Mouse (Mus musculus) cerebellum, adult 11 months (tissue): ENCODE results near the gene Gm7173.
A peak's percentile ranks its signal among the peaks of the same experiment; 100 is the strongest.

Source experiments
- DNase-seq: peaks from one replicate; pipeline ENCODE4 v3.0.0; 2022

The Gm7173 gene

DNA sequence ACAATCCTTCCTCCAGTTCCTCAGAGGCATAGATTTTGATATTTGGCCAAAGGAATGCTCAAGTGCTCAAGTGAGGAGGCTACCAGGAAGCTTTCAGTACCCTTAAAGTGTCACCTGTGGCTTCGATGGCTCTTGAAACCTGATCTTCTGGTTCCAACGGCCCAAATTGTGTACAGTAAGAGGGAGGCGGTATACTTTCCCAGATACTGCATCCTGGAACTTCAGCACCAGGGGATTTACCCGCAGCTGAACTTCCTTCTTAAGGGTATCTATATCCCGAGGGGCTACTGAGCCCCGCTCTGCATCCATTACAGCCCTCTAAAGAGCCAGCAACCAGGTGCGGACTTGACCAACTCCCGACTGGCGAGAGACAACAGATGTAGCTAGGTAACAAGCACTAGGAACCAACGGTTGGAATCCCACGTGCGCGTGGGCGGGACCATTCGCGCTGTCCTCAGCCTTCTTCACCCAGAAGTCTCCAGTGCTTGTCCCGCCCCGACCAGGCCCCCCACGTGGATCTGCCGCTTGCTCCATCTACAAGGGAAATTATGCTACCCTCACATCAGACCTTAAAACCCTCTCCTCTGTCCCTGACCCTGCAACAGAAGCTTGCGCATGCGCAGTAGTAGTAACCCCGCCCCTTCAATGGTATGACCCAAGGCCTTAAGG, at the start of gene Gm7173:
TSS of gene Gm7173 (minus strand) at position 309 of the 669 bp plus-strand sequence.
- DNase-seq: peak; percentile 7

DNA sequence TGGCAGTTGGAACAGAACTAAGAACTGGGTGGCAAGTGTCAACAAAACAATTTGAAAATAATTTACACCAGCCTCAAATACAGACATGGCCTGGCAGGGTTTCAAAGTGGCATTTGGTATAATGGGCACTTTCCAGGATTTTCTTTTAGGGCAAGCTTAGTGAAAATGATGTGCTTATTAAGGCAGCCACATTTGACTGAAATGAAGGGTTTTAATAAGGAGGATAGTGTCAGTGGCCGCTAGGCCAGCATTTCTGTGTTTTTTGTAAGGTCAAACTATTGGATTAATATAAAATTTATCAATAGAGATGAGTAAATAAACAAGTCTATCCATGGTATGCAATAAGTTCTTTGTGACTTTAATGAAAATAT, 546 bp upstream of the Gm7173 start:
- DNase-seq: no peak

DNA sequence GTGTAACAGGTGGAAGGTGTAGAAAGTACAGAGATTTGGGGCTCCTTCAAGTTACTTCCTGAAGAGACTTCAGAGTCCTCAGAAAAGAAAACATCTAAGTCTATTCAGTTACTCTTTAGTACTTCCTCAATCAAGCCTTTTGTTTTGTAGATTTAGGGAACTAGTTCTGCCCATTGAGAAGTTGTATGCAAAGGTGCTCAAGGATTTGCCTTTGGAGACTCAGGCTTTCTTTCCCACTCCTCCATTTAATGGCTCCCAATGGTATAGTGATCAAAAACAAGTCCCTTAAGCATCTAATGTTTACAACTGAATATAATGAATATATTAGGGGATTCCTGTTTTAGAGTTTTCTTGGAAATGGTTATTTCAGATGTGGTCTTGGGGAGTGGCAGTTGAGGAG, 200.3 kb downstream of the Gm7173 start:
- DNase-seq: no peak
